Mouse (Mus musculus): ENCODE measurements around the gene Arhgef7.

The Arhgef7 gene

DNA sequence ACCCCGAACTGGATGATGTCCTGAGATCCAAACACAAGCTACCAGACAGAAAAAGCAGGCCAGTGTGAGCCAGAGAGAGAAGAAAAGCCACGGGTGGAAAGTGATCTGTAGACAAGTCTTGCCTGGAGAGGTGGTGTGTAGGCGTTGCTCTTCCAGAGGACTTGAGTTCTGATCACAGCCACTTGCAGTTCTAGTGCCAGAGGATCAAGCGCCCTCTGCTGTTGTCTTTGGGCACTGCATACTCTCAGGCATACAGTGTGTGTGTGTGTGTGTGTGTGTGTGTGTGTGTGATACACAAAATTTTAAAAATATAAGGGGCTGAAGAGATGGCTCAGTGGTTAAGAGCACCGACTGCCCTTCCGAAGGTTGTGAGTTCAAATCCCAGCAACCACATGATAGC is 15.3 kb upstream of the Arhgef7 start:
- DNase-seq (ENCODE audit: low read depth, low spot score), result peak; percentile 63

DNA sequence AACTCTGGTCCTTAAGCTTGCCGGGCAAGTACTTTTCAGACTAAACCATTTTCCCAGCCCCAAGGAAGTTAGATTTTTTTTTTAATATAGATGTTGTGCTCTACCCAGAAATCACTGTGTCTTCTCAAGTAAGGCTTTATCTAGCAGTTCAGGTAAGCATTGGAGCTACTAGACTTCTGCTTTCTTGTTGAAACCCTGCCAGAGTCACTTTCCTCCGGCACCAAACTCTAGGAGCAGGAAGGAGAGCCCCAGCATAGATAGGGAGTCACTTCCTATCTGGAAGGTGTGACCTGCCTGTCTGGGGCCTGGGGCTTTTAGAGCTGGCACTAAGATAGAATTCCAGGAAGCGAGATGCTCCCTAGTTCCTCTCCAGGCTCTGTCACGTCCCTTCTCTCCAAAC is 10.3 kb upstream of the Arhgef7 start:
- DNase-seq (ENCODE audit: low read depth, low spot score), result no peak

GRCm38 (mm10) chr8:11727273-11727650 is 259 bp upstream of the Arhgef7 start:
- no peak for DNase-seq (ENCODE audit: low read depth, low spot score)

DNA sequence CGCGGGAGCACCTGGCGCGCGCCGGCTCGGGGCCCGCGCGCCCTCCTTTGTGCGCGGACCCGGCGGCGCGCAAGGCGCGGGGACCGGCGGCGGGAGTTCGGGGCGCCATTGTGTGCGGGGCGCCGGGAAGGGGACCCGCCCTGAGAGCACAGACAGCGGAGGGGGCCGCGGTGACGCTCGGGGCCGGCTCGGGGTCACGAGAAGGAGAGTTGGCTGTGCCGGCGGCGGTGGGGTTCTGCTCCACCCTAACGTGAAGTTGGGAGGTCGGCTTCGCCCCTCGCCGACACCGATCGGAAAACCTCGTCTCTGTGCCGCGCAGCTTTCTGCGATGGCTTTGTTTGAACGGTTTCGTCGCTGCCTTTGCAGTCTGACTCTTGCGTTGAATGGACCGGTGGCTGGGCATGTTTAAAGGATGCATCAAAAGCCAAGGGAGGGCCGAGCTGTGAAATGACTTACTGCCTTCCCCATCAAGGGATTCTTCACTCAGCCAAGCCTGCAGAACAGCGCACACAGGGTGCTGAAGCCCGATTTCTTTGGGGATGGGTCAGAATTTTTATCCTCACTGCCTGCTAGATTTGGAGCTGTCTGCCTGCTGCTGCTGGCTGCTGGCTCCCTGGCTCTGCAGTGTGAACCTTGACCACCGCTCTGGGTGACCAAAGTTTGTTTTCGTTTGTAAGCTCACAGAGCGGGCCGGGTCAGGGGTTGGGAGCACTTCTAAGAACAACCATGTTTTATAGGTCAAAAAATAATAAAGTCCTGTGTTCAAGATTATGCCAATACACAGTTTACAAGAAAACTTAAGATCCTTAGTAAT is 1.2 kb downstream of the Arhgef7 start:
- no peak for DNase-seq (ENCODE audit: low read depth, low spot score)

GRCm38 (mm10) chr8:11730271-11730940 is 2.9 kb downstream of the Arhgef7 start:
- no peak for DNase-seq (ENCODE audit: low read depth, low spot score)

DNA sequence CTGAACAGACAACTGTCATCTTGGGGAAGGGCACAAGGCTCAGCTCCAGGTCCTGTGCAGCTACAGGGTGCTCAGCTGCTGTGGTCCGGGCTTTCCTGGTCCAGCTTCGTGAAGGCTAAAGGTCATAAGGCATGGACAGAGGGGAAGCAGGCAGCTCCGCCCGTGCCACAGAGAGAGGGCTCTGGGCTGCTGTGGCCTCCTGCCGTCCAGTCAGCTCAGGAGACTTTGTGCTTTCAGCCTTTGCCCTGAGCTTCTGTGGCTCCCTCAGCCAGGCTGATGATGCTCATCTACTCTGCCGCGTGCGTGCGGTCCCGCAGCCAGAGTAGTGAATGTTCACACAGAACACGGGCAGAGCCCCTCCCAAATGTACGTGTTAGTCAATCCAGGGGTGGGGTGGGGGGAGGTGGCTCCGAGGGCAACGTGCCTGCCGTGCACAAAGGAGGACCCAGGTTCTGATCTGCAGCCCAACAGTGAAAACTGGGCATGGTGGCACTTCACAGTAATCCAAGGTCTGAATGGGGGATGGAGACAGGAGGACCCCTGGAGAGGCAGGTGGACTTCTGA is 8.2 kb downstream of the Arhgef7 start:
- DNase-seq (ENCODE audit: low read depth, low spot score), result no peak

- no peak for DNase-seq (ENCODE audit: low read depth, low spot score)
Observed at GRCm38 (mm10) chr8:11737096-11737495, 9.6 kb downstream of the Arhgef7 start.

GRCm38 (mm10) chr8:11739082-11739481 is 11.6 kb downstream of the Arhgef7 start:
- no peak for DNase-seq (ENCODE audit: low read depth, low spot score)

GRCm38 (mm10) chr8:11740857-11741256 is 13.3 kb downstream of the Arhgef7 start:
- DNase-seq (ENCODE audit: low read depth, low spot score), result no peak

DNA sequence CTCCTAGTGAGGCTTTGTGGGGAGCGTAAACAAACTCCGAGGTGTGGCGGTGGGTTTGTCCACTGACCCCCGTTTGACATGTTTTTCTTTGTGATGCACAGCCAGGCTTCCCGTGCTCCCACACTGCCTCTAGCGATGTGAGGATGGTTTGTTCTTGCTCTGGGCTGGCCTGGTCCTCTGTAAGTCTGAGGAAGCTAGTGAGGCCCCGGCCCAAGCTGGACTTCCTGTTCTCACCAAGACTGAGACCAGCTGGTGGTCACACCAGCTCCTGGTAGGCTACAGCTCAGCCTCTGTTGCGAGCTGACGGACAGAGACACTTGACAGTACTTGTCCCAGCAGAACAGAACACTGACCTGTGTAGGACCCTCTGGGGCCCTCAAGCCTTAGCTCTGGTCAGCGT is 16.1 kb downstream of the Arhgef7 start:
- DNase-seq (ENCODE audit: low read depth, low spot score), result no peak

- DNase-seq (ENCODE audit: low read depth, low spot score), result no peak
Observed at GRCm38 (mm10) chr8:11746850-11747600, 19.5 kb downstream of the Arhgef7 start.

DNA sequence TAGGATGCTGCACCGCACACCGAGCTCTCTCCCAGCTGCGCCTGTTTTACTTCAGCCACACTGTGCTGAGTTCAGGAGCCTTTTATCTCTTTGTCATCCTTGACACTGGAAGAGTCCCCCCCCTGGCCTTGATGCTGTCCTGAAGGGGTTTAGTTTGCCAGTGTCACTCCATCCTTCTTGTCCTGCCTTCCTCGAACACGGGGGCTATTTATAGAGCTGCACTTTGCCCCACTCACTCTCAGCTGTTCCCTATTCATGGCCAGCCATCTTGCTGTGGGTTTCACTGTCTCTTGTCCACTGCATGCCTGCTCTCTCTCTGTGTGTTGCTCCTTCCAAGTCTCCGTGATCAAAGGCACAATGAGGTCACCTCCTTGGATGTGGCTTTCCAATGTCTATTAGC is 22.0 kb downstream of the Arhgef7 start:
- no peak for DNase-seq (ENCODE audit: low read depth, low spot score)

GRCm38 (mm10) chr8:11752338-11752737 is 24.8 kb downstream of the Arhgef7 start:
- no peak for DNase-seq (ENCODE audit: low read depth, low spot score)

GRCm38 (mm10) chr8:11753155-11753941 is 25.8 kb downstream of the Arhgef7 start:
- DNase-seq (ENCODE audit: low read depth, low spot score), result no peak

GRCm38 (mm10) chr8:11754723-11755122 is 27.2 kb downstream of the Arhgef7 start:
- no peak for DNase-seq (ENCODE audit: low read depth, low spot score)

DNA sequence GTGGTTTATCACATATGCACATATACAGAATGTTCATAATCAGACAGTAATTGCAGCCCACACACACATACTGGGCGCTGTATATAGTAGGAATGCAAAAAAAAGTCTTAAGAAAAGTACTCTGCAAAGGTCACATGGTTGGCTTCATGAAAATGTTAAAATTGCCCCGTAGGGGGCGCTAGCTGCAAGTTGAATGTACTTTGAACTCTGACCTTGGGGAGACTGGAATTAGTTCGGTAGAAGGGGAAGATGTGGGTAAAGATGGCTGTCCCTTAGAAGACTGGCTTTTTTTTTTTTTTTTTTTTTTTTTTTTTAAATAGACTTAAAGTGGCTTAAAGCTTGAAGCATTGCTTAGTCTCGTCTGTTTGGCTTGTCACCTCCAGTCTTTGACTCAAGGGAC is 28.4 kb downstream of the Arhgef7 start:
- peak; percentile 83 for DNase-seq (ENCODE audit: low read depth, low spot score)

GRCm38 (mm10) chr8:11757568-11758481 is 30.3 kb downstream of the Arhgef7 start:
- DNase-seq (ENCODE audit: low read depth, low spot score), result peak; percentile 93

DNA sequence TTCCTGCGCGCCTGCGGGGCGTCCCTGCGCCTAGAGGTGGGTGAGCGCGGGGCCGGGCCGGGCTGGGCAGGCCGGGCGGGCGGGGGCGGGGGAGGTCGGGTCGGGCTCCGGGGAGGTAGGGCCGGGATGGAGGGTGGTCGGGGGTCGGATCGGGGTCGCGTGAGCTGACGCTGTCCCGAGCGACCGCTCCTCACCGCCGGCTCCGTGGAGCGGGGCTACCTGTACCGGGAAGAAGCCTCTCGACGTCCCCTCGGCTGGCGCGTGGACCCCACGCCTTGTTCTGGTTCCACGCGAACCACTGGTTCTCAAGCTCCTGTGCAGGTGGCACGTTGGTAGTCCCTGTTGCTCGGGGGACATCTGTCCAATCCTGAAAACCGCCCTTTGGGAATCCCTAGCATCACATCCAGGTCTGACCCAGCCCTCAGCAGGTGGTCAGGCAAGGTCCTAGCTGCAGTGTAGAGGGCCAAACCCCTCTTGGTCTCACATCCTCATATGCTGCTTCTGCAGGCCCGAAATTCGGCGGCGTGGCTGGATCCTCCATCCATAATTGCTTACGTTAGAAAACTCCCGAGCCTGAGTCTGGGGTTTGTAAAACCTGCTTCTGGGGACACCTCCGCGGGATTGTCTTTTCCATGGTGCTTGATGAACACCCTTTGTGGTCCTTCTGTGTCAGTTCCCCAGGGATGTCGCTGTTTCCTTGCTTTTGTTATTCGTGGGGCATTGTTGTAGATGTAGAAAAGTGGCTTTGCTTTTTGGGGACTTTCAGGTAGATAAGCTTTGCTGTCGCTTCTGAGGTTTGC is 31.2 kb downstream of the Arhgef7 start:
- peak; percentile 76 for DNase-seq (ENCODE audit: low read depth, low spot score)

DNA sequence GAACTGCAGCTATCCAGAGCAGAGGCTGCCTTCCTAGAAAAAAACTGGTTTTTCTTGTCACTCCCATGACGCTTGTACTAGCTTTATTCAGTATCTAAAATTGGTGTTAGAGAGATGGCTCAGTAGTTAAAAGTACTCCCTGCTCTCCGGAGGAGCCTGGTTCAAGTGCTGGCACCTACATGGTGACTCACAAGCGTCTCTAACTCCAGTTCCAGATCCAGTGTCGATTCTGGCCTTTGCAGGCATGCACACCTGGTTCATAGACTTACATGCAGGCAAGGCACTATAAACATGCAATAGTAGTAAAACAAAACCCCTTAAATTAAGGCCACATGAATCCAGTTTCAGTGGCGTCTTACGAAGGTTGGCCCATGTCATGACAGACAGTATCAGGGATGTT is 34.0 kb downstream of the Arhgef7 start:
- no peak for DNase-seq (ENCODE audit: low read depth, low spot score)

All from A20 (cell line).